Mouse (Mus musculus) right cerebral cortex, postnatal 36 days (tissue): Measurements from ENCODE around the gene Lingo4.

Experiments used
- DNase-seq, 2 experiments: peaks; one replicate each; pipeline ENCODE4 v3.0.0; 2022; ENCODE audit warnings: low spot score in 2 of 2, mixed read lengths in 1 of 2

Lingo4 gene

GRCm38 (mm10) chr3:94398217-94398616 lies at the start of gene Lingo4:
Gene Lingo4 (plus strand): TSS chr3:94398517.
- DNase-seq: no peak

GRCm38 (mm10) chr3:94360812-94361211 lies 37.5 kb upstream of the Lingo4 start:
- peak in 1 of 2 experiments; percentile 24 for DNase-seq

GRCm38 (mm10) chr3:94362138-94362537 lies 36.2 kb upstream of the Lingo4 start, which contains the start of gene C2cd4d:
Gene C2cd4d (plus strand): TSS chr3:94362438.
- no peak for DNase-seq

GRCm38 (mm10) chr3:94363291-94364153 lies 34.8 kb upstream of the Lingo4 start:
- DNase-seq: peak in 1 of 2 experiments; percentile 12

- DNase-seq: no peak
These were observed 34.2 kb upstream of the Lingo4 start for GRCm38 (mm10) chr3:94364154-94364526.

GRCm38 (mm10) chr3:94366761-94367160 lies 31.6 kb upstream of the Lingo4 start:
- peak; percentile 42 to 55 for DNase-seq

- DNase-seq: no peak
These were observed 30.8 kb upstream of the Lingo4 start for GRCm38 (mm10) chr3:94367511-94367910.

- DNase-seq: no peak
These were observed 29.7 kb upstream of the Lingo4 start for GRCm38 (mm10) chr3:94368631-94369030.

- DNase-seq: no peak
These were observed 28.6 kb upstream of the Lingo4 start for GRCm38 (mm10) chr3:94369709-94370108.

GRCm38 (mm10) chr3:94371637-94372036 lies 26.7 kb upstream of the Lingo4 start:
- peak; percentile 15 to 20 for DNase-seq

GRCm38 (mm10) chr3:94372038-94372437 lies 26.3 kb upstream of the Lingo4 start:
- DNase-seq: no peak

GRCm38 (mm10) chr3:94372641-94373040 lies 25.7 kb upstream of the Lingo4 start, which contains the start of gene Rorc:
Gene Rorc (plus strand): TSS chr3:94372794.
- DNase-seq: no peak

- DNase-seq: no peak
These were observed 25.2 kb upstream of the Lingo4 start for GRCm38 (mm10) chr3:94373090-94373489.

GRCm38 (mm10) chr3:94373597-94374011 lies 24.7 kb upstream of the Lingo4 start:
- no peak for DNase-seq

- DNase-seq: no peak
These were observed 23.7 kb upstream of the Lingo4 start for GRCm38 (mm10) chr3:94374636-94375035.

GRCm38 (mm10) chr3:94375146-94375545 lies 23.2 kb upstream of the Lingo4 start:
- no peak for DNase-seq

GRCm38 (mm10) chr3:94375861-94376260 lies 22.5 kb upstream of the Lingo4 start:
- DNase-seq: no peak

GRCm38 (mm10) chr3:94377028-94377923 lies 21.0 kb upstream of the Lingo4 start:
- DNase-seq: no peak

GRCm38 (mm10) chr3:94379831-94380510 lies 18.3 kb upstream of the Lingo4 start:
- no peak for DNase-seq

- DNase-seq: no peak
These were observed 16.0 kb upstream of the Lingo4 start for GRCm38 (mm10) chr3:94382308-94382707.

- DNase-seq: no peak
These were observed 14.8 kb upstream of the Lingo4 start for GRCm38 (mm10) chr3:94383476-94383875.

GRCm38 (mm10) chr3:94386671-94387070 lies 11.6 kb upstream of the Lingo4 start:
- no peak for DNase-seq
